Mouse (Mus musculus) heart, postnatal 0 days (tissue): ENCODE measurements around the gene Icam5.

Source experiments
- CTCF ChIP-seq: IDR thresholded peaks from 2 replicates; pipeline ENCODE4 v1.5.1; 2016; ENCODE audit warnings: antibody characterized with exemption, control low read depth, low read depth
- EP300 ChIP-seq: IDR thresholded peaks from 2 replicates; pipeline ENCODE4 v1.6.1; 2016; ENCODE audit warnings: antibody characterized with exemption, low read depth

GRCm38 (mm10) chr9:20991587-20991986, 40.3 kb upstream of the Icam5 start:
- TF ChIP-seq CTCF (no peak), EP300 (no peak)
